Mouse (Mus musculus) T-cell, adult 66 days (primary cell): ENCODE data around the gene Gm13275. TPM values are rescaled to one million over a fixed set of nuclear protein-coding genes. Genes with fewer than 3 reads are reported as not detected.

Experiments
- total RNA-seq, 2 experiments: library from RNA; stranded (reverse); gene quantifications; 3 replicates in 1 of 2; 4 replicates in 1 of 2; pipeline ENCODE4 v1.2.4; 2023

Gm13275 gene
- not detected for total RNA-seq

DNA sequence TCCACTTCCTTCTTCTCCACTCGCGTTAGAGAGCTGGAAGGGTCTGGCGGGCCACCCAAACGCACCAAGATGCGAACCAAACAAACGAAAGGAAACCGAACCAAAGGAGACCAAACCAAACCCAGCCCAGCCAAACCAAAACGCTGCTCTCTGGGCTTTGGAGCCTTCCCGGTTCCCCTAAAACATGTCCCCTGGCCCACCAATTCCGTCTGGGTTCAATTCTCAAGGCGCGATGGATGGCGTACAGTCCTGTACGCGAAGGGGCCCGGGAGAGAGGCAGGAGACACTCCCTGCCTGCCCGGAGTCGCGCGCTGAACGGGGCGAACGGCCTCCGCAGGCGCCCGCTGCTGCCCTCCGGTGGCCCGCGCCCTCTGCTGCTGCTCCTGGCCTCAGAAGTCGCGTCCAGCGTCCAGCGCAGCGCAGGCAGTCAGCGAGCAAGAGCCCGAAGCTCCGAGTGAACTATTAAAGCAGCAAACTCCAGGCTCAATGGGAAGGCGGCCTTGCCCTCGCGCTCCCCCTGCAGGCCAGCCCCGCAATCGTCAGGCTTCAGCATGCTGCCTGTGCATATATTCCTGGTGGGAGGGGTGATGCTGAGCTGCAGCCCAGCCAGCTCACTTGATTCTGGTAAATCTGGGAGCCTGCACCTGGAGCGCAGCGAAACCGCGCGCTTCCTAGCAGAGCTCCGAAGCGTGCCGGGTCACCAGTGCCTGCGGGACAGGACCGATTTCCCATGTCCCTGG lies at the start of gene Gm13275:
Gene Gm13275, plus strand, starts transcription at position 552 of the 740 bp plus-strand sequence.

DNA sequence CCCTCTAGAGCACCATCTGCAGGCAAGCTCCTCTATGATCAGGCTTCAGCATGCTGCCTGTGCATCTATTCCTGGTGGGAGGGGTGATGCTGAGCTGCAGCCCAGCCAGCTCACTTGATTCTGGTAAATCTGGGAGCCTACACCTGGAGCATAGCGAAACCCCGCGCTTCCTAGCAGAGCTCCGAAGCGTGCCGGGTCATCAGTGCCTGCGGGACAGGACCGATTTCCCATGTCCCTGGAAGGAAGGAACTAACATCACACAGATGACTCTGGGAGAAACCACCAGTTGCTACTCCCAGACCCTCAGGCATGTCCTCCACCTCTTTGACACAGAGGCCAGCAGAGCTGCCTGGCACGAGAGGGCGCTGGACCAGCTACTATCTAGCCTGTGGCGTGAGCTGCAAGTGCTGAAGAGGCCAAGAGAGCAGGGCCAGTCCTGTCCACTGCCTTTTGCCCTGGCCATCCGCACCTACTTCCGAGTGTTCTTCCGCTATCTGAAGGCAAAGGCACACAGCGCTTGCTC lies 39.4 kb upstream of the Gm13275 start, which contains the start of gene Gm13271:
Gene Gm13271, plus strand, starts transcription at position 51 of the 523 bp plus-strand sequence.

DNA sequence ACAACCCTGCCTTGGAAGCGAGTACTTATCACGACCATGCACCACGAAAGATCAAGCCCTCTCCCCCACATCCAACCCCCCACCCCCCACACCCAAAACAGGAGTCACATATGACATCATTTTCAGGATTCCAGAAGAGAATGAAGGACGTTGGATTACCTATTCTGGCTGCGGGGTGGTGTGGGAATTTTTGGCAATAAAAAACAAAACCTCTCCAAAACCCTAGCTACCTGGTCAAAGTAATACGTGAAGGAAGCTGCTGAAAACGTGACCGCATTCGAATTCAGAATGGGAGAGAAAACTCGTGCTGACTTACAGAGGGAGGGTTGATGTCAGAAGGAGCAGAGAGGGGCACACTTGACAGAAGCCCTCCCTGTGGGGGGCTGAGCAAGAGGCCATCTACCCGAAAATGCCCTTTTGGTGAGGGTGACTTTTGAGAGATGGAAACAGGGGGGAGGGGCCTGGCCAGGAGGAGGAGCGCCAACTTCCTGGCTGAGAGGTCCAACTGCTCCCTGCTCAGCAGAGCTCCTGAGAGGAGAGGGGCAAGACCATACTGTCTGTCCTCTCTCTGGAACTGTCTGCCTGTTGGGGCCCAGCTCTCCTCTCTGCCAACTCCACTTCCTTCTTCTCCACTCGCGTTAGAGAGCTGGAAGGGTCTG lies 34.5 kb upstream of the Gm13275 start, which contains the start of gene Gm13283:
Gene Gm13283, plus strand, starts transcription at position 510 of the 659 bp plus-strand sequence.

DNA sequence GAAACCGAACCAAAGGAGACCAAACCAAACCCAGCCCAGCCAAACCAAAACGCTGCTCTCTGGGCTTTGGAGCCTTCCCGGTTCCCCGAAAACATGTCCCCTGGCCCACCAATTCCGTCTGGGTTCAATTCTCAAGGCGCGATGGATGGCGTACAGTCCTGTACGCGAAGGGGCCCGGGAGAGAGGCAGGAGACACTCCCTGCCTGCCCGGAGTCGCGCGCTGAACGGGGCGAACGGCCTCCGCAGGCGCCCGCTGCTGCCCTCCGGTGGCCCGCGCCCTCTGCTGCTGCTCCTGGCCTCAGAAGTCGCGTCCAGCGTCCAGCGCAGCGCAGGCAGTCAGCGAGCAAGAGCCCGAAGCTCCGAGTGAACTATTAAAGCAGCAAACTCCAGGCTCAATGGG lies 20.8 kb upstream of the Gm13275 start, which contains the start of gene Gm13290:
Gene Gm13290, plus strand, starts transcription at position 301 of the 400 bp plus-strand sequence.

DNA sequence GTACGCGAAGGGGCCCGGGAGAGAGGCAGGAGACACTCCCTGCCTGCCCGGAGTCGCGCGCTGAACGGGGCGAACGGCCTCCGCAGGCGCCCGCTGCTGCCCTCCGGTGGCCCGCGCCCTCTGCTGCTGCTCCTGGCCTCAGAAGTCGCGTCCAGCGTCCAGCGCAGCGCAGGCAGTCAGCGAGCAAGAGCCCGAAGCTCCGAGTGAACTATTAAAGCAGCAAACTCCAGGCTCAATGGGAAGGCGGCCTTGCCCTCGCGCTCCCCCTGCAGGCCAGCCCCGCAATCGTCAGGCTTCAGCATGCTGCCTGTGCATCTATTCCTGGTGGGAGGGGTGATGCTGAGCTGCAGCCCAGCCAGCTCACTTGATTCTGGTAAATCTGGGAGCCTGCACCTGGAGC lies 17.7 kb upstream of the Gm13275 start, which contains the start of gene Gm13289:
Gene Gm13289, plus strand, starts transcription at position 301 of the 400 bp plus-strand sequence.

DNA sequence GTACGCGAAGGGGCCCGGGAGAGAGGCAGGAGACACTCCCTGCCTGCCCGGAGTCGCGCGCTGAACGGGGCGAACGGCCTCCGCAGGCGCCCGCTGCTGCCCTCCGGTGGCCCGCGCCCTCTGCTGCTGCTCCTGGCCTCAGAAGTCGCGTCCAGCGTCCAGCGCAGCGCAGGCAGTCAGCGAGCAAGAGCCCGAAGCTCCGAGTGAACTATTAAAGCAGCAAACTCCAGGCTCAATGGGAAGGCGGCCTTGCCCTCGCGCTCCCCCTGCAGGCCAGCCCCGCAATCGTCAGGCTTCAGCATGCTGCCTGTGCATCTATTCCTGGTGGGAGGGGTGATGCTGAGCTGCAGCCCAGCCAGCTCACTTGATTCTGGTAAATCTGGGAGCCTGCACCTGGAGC lies 14.7 kb upstream of the Gm13275 start, which contains the start of gene Gm13272:
Gene Gm13272, plus strand, starts transcription at position 301 of the 400 bp plus-strand sequence.

DNA sequence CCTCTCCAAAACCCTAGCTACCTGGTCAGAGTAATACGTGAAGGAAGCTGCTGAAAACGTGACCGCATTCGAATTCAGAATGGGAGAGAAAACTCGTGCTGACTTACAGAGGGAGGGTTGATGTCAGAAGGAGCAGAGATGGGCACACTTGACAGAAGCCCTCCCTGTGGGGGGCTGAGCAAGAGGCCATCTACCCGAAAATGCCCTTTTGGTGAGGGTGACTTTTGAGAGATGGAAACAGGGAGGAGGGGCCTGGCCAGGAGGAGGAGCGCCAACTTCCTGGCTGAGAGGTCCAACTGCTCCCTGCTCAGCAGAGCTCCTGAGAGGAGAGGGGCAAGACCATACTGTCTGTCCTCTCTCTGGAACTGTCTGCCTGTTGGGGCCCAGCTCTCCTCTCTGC lies 12.5 kb upstream of the Gm13275 start, which contains the start of gene Ifnz:
Gene Ifnz, plus strand, starts transcription at position 301 of the 400 bp plus-strand sequence.

DNA sequence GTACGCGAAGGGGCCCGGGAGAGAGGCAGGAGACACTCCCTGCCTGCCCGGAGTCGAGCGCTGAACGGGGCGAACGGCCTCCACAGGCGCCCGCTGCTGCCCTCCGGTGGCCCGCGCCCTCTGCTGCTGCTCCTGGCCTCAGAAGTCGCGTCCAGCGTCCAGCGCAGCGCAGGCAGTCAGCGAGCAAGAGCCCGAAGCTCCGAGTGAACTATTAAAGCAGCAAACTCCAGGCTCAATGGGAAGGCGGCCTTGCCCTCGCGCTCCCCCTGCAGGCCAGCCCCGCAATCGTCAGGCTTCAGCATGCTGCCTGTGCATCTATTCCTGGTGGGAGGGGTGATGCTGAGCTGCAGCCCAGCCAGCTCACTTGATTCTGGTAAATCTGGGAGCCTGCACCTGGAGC lies 8.9 kb upstream of the Gm13275 start, which contains the start of gene Gm13276:
Gene Gm13276, plus strand, starts transcription at position 301 of the 400 bp plus-strand sequence.

DNA sequence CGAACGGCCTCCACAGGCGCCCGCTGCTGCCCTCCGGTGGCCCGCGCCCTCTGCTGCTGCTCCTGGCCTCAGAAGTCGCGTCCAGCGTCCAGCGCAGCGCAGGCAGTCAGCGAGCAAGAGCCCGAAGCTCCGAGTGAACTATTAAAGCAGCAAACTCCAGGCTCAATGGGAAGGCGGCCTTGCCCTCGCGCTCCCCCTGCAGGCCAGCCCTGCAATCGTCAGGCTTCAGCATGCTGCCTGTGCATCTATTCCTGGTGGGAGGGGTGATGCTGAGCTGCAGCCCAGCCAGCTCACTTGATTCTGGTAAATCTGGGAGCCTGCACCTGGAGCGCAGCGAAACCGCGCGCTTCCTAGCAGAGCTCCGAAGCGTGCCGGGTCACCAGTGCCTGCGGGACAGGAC lies 5.9 kb upstream of the Gm13275 start, which contains the start of gene Gm13277:
Gene Gm13277, plus strand, starts transcription at position 231 of the 400 bp plus-strand sequence.

DNA sequence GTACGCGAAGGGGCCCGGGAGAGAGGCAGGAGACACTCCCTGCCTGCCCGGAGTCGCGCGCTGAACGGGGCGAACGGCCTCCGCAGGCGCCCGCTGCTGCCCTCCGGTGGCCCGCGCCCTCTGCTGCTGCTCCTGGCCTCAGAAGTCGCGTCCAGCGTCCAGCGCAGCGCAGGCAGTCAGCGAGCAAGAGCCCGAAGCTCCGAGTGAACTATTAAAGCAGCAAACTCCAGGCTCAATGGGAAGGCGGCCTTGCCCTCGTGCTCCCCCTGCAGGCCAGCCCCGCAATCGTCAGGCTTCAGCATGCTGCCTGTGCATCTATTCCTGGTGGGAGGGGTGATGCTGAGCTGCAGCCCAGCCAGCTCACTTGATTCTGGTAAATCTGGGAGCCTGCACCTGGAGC lies 3.0 kb upstream of the Gm13275 start, which contains the start of gene Gm13278:
Gene Gm13278, plus strand, starts transcription at position 301 of the 400 bp plus-strand sequence.

DNA sequence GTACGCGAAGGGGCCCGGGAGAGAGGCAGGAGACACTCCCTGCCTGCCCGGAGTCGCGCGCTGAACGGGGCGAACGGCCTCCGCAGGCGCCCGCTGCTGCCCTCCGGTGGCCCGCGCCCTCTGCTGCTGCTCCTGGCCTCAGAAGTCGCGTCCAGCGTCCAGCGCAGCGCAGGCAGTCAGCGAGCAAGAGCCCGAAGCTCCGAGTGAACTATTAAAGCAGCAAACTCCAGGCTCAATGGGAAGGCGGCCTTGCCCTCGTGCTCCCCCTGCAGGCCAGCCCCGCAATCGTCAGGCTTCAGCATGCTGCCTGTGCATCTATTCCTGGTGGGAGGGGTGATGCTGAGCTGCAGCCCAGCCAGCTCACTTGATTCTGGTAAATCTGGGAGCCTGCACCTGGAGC lies 2.8 kb downstream of the Gm13275 start, which contains the start of gene Gm13279:
Gene Gm13279, plus strand, starts transcription at position 301 of the 400 bp plus-strand sequence.

DNA sequence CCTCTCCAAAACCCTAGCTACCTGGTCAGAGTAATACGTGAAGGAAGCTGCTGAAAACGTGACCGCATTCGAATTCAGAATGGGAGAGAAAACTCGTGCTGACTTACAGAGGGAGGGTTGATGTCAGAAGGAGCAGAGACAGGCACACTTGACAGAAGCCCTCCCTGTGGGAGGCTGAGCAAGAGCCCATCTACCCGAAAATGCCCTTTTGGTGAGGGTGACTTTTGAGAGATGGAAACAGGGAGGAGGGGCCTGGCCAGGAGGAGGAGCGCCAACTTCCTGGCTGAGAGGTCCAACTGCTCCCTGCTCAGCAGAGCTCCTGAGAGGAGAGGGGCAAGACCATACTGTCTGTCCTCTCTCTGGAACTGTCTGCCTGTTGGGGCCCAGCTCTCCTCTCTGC lies 5.1 kb downstream of the Gm13275 start, which contains the start of gene Gm13285:
Gene Gm13285, plus strand, starts transcription at position 301 of the 400 bp plus-strand sequence.

DNA sequence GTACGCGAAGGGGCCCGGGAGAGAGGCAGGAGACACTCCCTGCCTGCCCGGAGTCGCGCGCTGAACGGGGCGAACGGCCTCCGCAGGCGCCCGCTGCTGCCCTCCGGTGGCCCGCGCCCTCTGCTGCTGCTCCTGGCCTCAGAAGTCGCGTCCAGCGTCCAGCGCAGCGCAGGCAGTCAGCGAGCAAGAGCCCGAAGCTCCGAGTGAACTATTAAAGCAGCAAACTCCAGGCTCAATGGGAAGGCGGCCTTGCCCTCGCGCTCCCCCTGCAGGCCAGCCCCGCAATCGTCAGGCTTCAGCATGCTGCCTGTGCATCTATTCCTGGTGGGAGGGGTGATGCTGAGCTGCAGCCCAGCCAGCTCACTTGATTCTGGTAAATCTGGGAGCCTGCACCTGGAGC lies 8.7 kb downstream of the Gm13275 start, which contains the start of gene Gm13287:
Gene Gm13287, plus strand, starts transcription at position 301 of the 400 bp plus-strand sequence.

DNA sequence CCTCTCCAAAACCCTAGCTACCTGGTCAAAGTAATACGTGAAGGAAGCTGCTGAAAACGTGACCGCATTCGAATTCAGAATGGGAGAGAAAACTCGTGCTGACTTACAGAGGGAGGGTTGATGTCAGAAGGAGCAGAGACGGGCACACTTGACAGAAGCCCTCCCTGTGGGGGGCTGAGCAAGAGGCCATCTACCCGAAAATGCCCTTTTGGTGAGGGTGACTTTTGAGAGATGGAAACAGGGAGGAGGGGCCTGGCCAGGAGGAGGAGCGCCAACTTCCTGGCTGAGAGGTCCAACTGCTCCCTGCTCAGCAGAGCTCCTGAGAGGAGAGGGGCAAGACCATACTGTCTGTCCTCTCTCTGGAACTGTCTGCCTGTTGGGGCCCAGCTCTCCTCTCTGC lies 10.9 kb downstream of the Gm13275 start, which contains the start of gene Gm13288:
Gene Gm13288, plus strand, starts transcription at position 301 of the 400 bp plus-strand sequence.

DNA sequence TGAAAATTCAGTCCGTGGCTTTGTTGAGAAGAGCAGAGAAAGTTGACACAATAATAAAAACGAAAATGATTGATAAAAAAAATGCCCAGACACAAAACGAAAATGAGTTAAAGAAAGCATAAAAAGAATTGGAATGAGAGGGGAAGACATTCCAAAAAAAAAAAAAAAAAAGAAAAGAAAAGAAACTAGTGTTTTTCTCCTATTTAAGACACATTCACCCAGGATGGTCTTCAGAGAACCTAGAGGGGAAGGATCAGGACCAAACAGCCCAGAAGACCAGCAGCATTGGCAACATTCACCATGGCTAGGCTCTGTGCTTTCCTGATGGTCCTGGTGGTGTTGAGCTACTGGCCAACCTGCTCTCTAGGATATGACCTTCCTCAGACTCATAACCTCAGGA lies 21.6 kb downstream of the Gm13275 start, which contains the start of gene Ifna7:
Gene Ifna7, plus strand, starts transcription at position 301 of the 400 bp plus-strand sequence.

DNA sequence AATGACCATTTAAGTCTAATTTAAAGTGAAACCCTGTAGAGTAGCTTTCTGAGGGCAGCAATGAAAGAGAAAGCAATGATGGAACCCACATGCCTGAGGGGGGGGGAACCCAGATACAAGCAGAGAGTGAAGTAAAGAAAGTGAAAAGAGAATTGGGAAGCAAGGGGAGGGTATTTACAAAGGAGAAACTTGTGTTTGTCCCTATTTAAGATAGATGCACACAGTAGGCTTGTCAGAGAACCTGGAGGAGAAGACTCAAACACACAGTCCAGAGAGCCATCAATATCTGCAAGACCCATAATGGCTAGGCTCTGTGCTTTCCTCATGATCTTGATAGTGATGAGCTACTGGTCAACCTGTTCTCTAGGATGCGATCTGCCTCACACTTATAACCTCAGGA lies 25.4 kb downstream of the Gm13275 start, which contains the start of gene Ifna11:
Gene Ifna11, plus strand, starts transcription at position 301 of the 400 bp plus-strand sequence.

DNA sequence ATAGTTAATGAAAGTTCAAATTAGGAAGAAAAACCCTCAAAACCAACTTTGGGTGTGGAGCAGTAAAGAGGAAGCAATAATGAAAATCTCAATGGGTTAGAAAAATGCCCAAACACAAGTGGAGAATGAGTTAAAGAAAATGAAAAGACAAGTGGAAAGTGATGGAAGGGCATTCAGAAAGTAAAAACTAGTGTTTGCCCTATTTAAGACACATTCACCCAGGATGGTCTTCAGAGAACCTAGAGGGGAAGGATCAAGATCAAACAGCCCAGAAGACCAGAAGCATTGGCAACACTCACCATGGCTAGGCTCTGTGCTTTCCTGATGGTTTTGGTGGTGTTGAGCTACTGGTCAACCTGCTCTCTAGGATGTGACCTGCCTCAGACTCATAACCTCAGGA lies 32.8 kb downstream of the Gm13275 start, which contains the start of gene Ifna6:
Gene Ifna6, plus strand, starts transcription at position 301 of the 400 bp plus-strand sequence.

DNA sequence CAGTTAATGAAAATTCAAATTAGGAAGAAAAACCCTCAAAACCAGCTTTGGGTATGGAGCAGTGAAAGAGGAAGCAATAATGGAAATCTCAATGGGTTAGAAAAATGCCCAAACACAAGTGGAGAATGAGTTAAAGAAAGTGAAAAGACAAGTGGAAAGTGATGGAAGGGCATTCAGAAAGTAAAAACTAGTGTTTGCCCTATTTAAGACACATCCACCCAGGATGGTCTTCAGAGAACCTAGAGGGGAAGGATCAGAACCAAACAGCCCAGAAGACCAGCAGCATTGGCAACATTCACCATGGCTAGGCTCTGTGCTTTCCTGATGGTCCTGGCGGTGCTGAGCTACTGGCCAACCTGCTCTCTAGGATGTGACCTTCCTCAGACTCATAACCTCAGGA lies 40.9 kb downstream of the Gm13275 start, which contains the start of gene Ifna5:
Gene Ifna5, plus strand, starts transcription at position 301 of the 400 bp plus-strand sequence.

DNA sequence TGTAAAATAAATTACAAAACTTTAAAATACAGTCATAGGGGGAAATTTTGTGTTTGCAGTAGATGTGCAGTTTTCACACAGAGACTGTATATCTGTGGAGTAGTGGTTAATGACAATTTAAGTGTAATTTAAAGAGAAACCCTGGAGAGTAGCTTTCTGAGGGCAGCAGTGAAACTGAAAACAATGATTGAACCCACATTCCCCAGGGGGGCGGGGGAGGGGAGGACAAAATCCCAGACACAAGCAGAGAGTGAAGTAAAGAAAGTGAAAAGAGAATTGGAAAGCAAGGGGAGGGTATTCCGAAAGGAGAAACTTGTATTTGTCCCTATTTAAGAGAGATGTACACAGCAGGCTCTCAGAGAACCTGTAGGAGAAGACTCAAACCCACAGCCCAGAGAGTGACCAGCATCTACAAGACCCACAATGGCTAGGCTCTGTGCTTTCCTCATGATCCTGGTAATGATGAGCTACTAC lies 47.2 kb downstream of the Gm13275 start, which contains the start of gene Ifna4:
Gene Ifna4, plus strand, starts transcription at position 424 of the 474 bp plus-strand sequence.

